Mouse (Mus musculus): ENCODE results near the gene Prtg.
A peak's percentile ranks its signal among the peaks of the same experiment; 100 is the strongest.

Prtg gene

GRCm38 (mm10) chr9:72862955-72863354 is 56.3 kb downstream of the Prtg start:
- DNase-seq: no peak

DNA sequence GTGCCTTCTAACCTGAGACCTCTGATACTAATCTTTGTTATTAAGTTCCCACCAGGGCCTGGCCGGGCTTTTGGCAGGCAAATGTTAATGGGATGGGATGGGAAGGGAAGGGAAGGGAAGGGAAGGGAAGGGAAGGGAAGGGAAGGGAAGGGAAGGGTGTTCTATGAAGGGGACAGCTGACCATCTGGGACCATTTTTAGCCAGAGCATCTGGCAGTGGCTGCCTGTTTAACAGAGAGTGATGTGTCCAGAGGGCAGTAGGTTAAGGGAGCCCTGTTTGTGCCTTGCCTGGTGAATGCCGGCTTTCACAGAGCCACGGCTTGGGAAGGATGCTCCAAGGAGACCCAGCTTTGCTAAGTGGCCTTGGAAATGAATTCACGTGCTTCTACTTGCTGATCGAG is 57.1 kb downstream of the Prtg start:
- no peak for DNase-seq

GRCm38 (mm10) chr9:72867434-72867833 is 60.8 kb downstream of the Prtg start:
- DNase-seq: no peak

GRCm38 (mm10) chr9:72868774-72869173 is 62.1 kb downstream of the Prtg start:
- DNase-seq: no peak

DNA sequence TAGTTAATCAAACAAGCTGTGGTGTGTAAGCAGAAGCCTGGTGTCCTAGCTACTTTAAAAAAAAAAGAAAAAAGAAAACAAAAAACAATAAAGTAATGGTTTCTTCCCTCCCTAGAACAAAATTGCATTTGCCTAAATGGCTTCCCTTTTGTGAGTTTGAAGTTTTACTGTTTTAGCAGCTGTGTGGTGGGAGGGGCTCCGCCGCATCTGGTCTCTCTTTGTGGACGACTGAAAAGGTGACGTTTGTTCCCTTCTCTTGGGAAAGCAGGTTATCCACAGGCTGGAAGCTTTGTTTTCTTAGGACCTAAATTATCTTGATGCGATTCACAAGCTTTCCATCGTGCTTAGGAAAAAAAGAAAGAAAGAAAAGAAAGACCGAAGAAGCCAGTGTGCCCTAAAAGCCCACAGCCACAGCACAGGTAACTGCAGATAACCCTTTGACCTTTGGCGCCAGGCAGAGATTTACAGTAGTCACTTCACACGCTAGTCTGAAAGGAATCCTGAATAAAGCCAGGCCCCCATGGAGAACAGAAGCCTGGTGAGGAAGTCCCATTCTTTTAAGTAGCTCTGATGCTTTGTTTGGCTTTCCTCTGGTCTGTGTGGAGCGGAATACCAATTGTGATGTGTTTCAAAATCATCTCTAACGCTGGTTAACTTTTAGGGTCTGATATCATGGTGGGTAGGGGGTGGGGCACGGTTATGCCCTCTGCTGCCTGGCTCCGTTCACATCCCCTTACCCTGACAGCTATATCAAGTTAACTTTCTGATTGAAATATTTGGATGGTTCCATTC is 65.0 kb downstream of the Prtg start:
- DNase-seq: no peak

- DNase-seq: no peak
Observed at GRCm38 (mm10) chr9:72872298-72873130, 65.8 kb downstream of the Prtg start.

- no peak for DNase-seq
Observed at GRCm38 (mm10) chr9:72875878-72876277, 69.2 kb downstream of the Prtg start.

GRCm38 (mm10) chr9:72877905-72878304 is 71.2 kb downstream of the Prtg start:
- DNase-seq: no peak

GRCm38 (mm10) chr9:72878656-72879055 is 72.0 kb downstream of the Prtg start:
- DNase-seq: no peak

- no peak for DNase-seq
Observed at GRCm38 (mm10) chr9:72879601-72880000, 72.9 kb downstream of the Prtg start.

- no peak for DNase-seq
Observed at GRCm38 (mm10) chr9:72880225-72880960, 73.7 kb downstream of the Prtg start.

DNA sequence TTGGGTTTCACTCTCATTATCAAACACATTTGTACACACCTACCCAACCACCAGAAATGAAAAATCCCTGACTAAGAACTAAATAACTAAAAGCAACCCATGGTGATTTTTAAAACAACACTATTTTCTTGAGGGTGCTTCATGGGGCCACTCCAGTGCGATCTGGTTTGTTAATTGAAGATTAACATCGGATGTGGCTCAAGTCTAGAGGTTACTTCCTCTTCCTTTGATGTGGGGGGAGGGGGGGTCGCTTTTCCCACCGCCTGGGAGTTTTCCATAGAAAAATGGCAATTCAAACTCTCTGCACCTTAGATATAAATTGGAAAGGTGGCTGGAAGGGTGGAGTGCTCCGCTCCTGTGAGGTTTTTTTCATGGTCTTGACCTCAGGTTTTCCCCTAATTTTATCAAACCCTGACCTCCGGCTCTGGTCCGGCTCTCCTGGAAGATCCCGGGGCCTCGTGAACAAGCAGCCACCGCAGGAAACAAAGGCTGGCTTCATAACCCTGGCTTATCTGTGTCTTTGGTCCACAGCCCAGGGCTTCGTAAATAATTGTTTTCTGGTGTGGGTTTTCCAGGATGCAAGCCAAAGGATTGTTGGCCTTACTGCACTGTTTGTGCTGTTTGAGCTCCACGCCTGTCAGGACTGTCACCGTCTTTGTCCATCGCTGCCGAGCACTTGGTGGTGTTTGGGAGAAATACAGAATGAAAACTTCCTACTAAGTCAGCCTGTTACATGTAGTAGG is 74.5 kb downstream of the Prtg start:
- DNase-seq: peak; percentile 12 to 14

GRCm38 (mm10) chr9:72883940-72884339 is 77.3 kb downstream of the Prtg start:
- DNase-seq: peak; percentile 39 to 40

DNA sequence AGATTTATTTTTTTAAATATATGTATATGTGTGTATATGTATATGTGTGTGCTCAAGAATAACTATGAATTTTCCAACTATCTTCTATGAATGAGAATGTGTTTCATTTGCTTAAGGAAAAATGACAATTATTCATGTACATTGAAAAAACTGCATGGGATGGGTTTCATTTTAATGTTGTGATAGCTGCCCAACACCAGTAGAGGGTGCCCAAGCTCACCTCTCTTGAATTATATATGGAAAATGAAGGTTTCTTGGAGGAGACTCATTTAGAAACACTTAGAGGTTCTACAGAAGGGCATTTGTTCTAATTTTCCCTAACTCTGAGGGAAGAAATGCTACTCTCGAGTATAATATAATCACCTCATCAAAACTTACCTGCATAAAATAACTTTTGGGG is 83.1 kb downstream of the Prtg start:
- peak in 1 of 2 experiments; percentile 15 for DNase-seq

DNA sequence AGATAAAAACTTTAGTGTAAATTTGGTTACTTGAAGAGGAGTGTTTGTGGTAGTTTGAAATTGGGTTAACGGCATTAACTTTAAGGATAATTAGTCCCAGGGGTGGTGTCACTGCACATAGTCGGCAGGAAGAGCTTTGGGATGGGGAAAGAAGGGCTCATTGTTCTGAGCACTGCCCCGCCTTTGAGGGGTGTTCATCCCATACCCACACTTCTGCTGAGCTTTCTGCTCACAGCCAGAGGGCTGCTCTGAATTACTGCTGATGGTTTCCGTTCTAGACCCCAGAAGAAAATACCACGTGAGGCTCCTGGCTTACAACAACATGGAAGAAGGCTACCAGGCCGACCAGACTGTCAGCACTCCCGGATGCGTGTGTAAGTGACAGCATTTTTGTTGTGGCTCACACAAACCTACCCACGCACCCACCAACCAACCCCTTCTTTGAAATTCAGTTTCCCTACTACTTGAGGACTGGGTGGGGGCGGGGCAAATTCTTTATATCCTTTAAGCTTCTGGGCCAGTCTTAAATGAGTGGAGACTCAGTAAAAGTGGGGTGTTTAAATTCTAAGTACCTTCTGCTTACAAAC is 83.9 kb downstream of the Prtg start:
- DNase-seq: no peak

- DNase-seq: no peak
Observed at GRCm38 (mm10) chr9:72892761-72893160, 86.1 kb downstream of the Prtg start.

DNA sequence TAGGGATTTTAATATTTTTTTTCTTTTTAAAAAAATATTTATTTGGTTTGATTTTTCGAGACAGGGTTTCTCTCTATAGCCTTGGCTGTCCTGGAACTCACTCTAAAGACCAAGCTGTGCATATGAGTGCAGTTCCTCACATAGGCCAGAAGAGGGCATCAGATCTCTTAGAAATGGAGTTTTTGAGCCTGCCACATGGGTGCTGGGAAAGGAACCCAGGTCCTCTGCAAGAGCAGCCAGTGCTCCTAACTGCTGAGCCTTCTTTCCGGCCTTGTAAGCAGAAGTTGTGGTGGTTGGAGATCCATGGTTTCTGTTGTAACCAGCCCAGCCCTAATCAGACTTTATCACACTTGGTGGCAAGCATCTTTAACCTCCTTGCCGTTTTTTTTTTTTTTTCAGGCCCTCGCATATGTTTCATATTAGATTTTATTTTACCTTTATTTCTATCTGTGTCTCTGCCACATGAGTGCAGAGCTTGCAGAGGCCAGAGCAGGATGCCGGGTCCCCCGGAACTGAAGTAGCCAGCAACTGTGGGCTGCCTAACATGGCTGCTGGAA is 88.2 kb downstream of the Prtg start:
- DNase-seq: no peak

DNA sequence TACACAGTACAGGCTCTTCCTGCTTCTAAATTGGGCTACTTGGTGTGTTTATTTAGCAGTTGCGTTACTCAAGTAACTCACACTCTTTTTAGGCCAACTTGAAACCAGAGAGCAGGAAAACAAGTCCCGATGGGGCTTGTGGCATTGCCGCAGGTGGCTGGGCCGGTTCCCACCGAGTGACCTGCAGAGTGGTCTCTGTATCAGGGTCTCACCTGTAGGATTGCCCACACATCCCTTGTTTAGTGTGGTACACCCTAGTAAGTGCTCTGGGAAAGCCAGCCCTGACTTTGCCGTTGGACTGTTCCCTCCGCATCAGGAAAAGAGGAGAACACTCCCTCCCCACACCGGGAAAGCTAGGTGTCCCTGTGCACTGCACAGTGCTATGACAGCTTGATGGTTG is 95.4 kb downstream of the Prtg start:
- DNase-seq: no peak

- DNase-seq: no peak
Observed at GRCm38 (mm10) chr9:72902611-72903010, 95.9 kb downstream of the Prtg start.

DNA sequence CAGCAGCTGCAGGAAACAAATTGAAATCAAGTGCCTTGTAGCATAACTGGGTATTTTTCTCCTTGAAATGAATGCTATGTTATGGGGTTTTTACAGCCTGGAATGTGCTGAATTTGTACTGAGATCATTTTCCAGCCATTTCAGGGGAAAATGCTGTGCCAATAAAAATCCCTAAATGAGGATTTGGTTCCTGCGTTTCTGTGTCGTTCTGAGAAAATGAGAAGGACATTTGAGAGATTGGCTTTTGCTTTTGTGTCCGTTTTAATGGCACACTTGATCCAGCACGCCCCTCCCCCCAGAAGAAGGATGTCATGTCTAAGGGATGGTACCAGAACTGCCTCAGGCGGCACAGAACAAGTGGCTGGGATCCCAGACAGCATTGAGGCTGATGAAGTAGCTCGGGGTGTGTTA is 100.0 kb downstream of the Prtg start:
- no peak for DNase-seq

DNA sequence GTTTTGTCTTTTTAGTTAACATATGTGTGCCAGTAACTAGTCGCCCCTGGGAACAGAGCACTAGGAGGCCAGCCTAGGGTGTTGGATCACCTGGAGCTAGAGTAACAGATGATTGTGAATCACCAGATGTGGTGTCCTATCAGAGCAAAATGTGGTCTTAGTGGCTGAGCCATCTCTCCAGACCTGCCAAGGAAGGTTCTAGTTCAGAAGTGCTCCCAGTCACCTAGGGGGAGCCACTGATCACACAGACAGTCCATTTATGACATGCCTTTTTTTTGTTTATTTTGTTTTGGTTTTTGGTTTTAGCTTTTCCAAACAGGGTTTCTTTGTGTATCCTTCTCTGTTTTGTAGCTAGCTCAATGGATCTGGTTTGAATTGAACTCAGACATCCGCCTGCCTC is 104.7 kb downstream of the Prtg start:
- DNase-seq: no peak

DNA sequence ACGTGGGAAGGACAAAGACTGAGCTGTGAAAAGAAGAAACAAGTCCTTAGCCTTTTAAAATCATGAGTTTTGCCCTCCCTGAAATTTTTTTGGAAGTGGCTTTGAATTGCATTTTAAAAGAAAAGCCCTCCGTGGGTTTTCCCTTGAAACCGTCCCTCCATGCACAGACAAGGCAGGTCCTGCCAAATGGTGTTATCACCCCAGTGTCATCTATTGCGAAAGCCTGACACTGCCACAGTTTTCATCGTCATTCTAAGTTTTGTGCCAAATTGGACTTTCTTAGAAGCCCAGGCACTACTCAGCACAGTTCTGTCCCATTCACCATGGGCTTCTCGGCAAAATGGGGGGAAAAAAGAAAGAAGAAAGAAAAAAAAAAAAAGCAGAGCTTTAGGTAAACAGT is 106.9 kb downstream of the Prtg start:
- no peak for DNase-seq
